Mouse (Mus musculus): Measurements from ENCODE around the gene Abtb2.

GRCm38 (mm10) chr2:103572354-103572753 is 6.2 kb downstream of the Abtb2 start:
- no peak for TF ChIP-seq MAX (IDR thresholded peaks at IDR 0.05)
- TF ChIP-seq CTCF (IDR thresholded peaks at IDR 0.05; ENCODE audit: control insufficient read depth, insufficient read depth, insufficient read length): no peak
- TF ChIP-seq USF1 (IDR thresholded peaks at IDR 0.05; ENCODE audit: low read depth): no peak
- no peak for TF ChIP-seq FOSL1 (IDR thresholded peaks at IDR 0.05; ENCODE audit: insufficient read depth, low read length, poor library complexity, severe bottlenecking)
- TF ChIP-seq CEBPB (IDR thresholded peaks at IDR 0.05; ENCODE audit: low read depth): no peak
- no peak for TF ChIP-seq MYOG (IDR thresholded peaks at IDR 0.05; ENCODE audit: control insufficient read depth, extremely low read depth, insufficient read length)
- TF ChIP-seq MYOD1 (IDR thresholded peaks at IDR 0.05; ENCODE audit: control insufficient read depth, insufficient read length, low read depth): no peak

Measured in C2C12 (cell line).